Mouse (Mus musculus): Measurements from ENCODE around the gene Aig1.

DNA sequence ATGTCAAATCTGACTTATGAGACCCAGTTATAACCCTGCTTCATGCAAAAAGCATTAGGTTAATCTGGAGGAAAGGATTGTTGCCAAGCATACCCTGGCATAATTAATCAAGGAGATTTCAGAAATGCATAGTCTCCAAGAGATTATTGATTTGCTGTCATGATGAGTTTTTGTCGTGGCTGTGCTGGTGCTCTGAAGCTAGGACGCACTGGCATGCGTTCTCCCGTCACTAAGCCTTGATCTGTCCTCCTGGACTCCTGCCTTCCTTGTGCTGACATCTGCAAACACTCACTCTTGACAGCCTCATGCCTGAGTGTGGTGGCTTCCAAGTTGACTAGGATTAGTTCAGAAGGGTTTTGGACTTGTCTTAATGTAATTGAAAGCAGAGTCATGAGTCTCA lies 163.0 kb downstream of the Aig1 start:
- TF ChIP-seq CTCF (IDR thresholded peaks at IDR 0.05) (no peak), EP300 (IDR thresholded peaks at IDR 0.05) (no peak)

Measured in lung, postnatal 0 days (tissue).